Mouse (Mus musculus) spleen, adult 12 weeks (tissue): Measurements from ENCODE around the gene Pde6h.
"Not testable (repeated sequence)": the region's sequence is repeated elsewhere in the genome, so short reads cannot be mapped to it uniquely, and the experiment has no call there.

Experiments
- DNase-seq: peaks from one replicate; pipeline ENCODE4 v3.0.0; 2022; ENCODE audit warnings: low spot score

Pde6h gene

DNA sequence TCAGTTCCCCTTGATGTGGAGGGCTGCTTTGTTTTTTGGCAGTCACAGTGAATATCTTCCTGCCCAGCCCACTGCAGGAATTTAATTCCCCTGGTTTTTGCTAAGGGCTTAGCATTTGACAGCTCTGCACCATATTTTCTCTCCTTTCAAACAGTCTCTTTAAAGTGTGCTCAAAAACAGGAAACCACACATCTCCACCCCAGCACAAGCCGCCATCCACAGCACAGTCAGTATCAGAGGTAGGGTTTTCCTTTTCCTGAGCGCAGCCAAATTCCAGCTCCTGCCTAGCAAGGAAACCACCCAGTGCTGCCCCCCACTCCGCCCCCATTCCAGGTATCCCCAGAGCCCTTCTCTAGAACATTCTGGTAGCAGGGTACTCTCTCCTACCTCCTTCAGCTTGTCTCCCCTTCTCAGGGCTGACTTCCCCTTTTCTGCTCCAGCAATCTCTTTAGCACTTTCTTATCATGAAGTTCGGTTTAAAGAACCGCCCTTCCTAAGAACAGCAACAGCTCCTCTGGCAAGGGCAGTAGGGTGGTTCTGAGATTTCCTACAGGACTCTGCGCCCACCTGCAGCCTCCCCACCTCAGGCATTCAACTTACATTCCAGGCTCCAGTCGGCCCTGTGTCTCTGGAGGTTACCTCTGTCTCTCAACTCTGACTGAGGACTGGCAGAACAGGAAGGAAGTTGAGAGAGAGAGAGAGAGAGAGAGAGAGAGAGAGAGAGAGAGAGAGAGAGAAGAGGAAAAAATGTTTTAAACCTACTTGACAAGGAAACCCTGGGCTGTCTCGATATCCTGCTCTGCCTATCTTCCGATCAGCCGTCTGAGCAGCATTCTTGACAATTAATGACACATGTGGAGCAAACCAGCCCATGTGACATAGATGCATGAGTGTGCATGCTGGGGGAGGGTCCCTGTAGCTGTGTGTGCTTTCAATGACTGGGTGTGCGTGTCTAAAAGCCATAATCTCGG lies 17.7 kb downstream of the Pde6h start, which contains the start of gene Arhgdib:
TSS of gene Arhgdib (minus strand) at position 849 of the 971 bp plus-strand sequence.
- no peak for DNase-seq

- DNase-seq = no peak
These were observed 18.6 kb downstream of the Pde6h start for GRCm38 (mm10) chr6:136942280-136942679.

- no peak for DNase-seq
These were observed 19.8 kb downstream of the Pde6h start for GRCm38 (mm10) chr6:136943392-136943791.

DNA sequence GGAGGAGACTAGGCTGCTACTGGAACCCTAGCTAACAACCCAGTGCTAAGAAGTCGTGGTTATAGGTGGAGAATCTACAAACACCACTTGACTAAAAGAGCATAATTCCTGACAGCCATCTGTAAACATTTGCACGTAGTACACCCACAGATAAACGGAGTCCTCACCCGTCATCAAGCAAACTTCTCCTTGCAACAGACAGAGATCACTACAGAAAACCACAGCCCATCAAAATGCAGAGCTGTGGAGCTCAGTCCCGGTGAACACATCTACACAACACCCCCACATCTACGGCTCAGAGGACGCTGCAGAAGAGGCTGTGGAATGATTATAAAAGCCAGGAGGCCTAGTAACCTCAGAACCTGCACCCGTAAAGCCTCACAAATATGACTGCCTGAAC lies 20.9 kb downstream of the Pde6h start:
- DNase-seq = no peak

GRCm38 (mm10) chr6:136946241-136946640 lies 22.6 kb downstream of the Pde6h start:
- no peak for DNase-seq

DNA sequence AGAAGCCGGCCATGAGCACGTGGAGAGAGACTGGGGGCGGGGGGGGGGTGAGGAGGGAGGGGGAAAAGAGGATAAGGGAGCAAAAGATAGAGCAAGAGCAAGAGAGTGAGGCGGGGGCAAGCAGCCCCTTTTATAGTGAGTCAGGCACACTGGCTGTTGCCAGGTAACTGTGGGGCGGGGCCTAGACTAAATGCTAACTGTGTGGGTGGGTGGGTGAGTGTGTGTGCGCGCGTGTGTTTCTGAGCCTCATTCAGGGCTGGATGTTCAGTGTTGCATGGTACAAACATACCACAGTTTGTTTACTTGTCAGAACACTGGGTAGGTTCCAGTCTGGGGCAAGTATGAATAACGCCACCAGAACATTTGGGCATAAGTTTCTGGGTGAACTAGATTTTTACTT lies 23.3 kb downstream of the Pde6h start:
- DNase-seq = no peak

GRCm38 (mm10) chr6:136947716-136948115 lies 24.1 kb downstream of the Pde6h start:
- no peak for DNase-seq

GRCm38 (mm10) chr6:136950171-136950570 lies 26.5 kb downstream of the Pde6h start:
- DNase-seq = no peak

DNA sequence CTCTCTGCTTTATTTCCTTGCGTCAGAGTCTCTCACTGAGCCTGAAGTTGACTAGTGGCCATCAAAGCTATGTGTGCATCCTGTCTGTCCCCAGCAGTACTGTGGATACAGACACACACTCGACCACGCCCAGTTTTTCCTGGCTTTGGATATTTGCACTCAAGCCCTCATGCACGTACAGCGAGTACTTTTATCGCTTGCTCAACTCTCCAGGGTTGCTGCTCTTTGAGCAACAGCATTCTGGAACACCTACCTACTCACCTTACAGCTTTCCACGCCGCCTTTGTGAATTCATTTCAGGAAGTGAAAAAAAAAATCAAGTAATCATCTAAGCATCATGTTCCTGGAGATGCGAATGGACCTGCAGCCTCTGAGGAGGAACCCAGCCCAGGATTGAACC lies 29.3 kb downstream of the Pde6h start:
- no peak for DNase-seq

DNA sequence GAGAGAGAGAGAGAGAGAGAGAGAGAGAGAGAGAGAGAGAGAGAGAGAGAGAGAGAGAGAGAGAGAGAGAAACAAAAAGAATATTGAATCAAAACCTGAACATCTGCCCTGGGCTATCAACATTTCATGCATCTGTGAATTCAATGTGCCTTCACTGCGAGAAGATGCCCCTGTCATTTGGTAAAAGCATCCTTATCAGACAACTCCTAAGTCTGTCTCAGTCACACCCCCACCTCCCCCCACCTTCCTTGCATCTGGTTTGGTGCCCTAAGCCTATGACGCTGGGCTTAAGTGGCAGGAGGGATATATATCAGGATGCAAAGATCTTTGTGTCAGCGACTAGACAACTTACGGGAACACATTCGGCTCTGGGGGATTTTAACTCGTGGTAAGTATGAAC lies 30.6 kb downstream of the Pde6h start:
- no peak for DNase-seq

DNA sequence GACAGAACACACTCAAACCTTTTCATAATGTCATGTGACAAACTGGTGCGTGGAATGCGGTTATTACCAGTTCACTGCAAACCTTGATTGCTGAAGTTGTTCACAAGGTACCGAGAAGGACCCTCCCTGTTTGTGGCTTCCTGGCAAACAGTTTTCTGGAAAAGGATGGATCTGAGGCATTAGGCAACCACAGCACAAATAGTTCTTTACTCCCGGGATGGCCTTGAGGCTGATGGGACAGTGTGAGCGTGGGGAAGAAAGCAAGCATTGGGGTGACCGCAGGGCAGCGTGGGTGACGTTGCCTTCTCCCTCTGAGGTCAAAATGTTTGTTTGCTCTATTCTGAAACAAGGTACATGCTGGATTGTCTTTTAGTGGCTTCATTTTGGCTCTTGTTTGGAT lies 31.1 kb downstream of the Pde6h start:
- no peak for DNase-seq

DNA sequence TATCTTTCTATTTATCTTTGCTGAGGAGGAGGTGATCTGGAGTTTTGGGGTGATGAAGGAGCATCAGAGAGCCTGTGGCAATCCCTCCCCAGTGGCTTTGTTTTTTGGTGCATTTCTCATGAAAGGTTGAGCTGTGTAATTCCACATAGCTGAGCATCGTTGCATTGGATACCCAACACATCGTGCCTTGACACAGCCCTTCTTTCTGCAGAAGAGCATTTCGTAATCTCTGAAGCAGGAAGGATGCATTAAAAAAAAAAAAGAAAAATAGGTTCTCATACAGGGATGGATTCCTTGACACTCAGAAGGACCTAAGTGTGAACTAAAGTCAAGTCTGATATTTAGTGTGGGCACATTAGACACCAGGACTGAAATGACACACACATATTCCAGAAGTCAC lies 31.6 kb downstream of the Pde6h start:
- no peak for DNase-seq

DNA sequence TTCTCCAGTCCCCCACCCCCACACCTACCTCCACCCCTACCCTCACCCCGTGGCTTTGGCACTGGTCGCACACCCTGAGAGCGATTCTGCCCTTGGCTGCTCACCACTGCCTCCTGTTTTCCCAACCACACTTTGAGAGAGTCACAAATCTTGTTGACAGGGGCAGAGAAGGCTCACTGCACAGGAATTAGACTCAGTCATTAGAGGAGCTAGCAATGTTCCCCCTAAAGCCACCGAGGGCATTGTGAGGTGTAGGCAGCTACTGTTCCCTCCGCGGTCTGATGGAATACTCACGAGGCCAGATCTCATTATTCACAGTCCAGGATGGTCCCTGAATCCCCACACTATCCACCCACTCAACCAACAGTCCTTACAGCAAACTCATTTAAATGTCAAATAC lies 33.4 kb downstream of the Pde6h start:
- DNase-seq = no peak

GRCm38 (mm10) chr6:136959131-136959530 lies 35.5 kb downstream of the Pde6h start:
- no peak for DNase-seq

DNA sequence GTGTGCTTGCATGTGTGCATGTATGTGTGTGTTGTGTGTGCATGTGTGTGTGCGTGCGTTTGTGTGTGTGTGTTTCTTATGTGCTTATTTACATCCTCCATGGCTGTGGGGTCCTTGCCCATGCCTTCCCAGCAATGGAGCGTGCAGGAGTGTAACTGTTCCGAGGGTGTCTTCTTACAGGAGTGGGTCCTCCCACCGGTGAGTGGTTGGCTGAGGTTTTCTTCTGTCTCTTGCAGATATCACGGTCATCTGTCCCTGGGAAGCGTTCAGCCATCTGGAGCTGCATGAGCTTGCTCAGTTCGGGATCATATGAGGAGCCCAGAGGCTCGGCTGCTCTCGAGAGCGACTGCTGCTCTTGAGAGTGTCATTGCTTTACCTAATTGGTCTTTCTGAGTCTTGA lies 39.3 kb downstream of the Pde6h start:
- no peak for DNase-seq

GRCm38 (mm10) chr6:136964609-136965510 lies 41.2 kb downstream of the Pde6h start:
- no peak for DNase-seq

GRCm38 (mm10) chr6:136965912-136966311 lies 42.3 kb downstream of the Pde6h start:
- no peak for DNase-seq

DNA sequence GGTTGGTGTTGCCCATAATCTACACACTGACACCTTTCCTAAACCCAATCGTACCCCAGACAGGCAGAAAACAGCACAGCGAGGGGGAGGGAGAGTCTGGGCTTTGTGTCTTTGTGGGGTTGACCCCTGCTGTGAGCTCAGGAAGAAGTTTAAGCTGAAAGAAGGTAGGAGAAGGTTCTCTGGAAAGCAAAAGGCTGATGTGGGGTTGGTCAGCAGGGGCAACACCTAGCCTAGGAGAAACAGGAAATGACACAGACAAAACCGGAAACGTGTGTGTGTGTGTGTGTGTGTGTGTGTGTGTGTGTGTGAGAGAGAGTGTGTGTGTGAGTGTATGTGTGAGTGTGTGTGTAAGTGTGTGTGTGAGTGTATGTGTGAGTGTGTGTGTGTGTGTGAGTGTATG lies 43.8 kb downstream of the Pde6h start:
- no peak for DNase-seq

GRCm38 (mm10) chr6:136968877-136969276 lies 45.2 kb downstream of the Pde6h start:
- not testable (repeated sequence) for DNase-seq

DNA sequence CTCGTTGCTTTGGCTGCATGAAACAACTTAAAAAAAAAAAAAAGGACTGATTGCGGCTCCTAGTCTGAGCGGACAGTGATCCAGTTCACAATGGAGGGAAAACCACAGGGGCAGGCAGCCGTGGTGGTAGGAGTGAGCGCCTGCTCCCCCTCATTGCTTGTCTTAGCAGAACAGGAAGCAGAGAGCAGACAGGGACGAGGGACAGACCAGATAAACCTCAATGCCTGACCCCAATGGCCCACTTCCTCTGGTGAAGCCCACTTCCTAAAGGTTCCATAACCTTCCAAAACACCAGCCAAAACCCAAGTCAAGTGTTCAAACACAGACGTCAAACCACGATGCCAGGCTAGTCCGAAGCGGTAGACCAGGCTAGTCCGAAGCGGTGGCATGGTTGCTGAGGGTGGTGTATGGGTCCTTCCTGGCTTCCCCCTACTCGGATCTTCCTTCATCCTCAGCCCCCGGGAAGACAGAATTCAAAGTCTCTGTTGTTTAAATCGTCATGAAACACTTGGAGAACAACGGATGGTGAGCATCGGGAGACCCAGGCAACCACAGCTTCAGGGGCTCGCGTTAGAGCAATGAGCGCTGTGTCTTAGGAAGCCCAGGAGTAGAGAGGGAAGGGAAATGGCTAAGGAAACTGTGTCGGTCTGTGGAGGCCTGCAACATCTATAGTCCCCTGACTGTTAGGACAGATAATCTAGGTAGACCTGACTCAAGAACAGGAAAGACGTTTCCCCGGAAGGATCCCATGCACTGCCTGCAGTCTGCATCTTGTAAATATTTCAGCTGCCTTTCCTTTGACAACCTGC lies 55.8 kb downstream of the Pde6h start:
- no peak for DNase-seq

GRCm38 (mm10) chr6:136980331-136980746 lies 56.7 kb downstream of the Pde6h start:
- DNase-seq = no peak

DNA sequence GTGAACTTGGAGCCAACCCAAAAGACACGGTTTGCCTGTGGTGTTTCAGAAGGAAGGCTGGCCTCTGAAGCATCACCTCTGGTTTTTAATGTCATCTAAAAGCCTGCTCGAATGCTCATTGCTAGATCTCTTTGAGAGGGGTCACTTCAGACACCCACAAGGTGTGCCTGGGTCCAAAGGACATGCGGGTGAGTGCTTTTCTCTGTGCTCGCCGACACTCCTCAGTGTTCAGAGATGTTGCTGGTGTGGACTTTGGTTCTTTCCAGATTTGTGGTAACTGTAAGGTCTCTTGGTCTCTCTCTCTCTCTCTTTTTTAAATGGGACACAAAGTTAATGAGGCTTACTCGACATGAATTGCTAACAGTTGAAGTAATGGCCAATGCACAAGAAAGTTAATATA lies 58.9 kb downstream of the Pde6h start:
- DNase-seq = no peak
